Mouse (Mus musculus): ENCODE results near the gene Pgls.

The Pgls gene

GRCm38 (mm10) chr8:71591471-71592373 is at the start of gene Pgls:
Pgls (plus strand) TSS chr8:71592176.
- peak; percentile 96 to 98 for DNase-seq

GRCm38 (mm10) chr8:71542632-71543343 is 49.2 kb upstream of the Pgls start, which contains the start of gene Mvb12a:
Mvb12a (plus strand) TSS chr8:71542922.
- peak; percentile 99 for DNase-seq

GRCm38 (mm10) chr8:71543755-71544154 is 48.2 kb upstream of the Pgls start:
- peak in 1 of 2 experiments; percentile 43 for DNase-seq

- no peak for DNase-seq
These were observed 46.9 kb upstream of the Pgls start for GRCm38 (mm10) chr8:71545053-71545452.

GRCm38 (mm10) chr8:71547590-71547989 is 44.4 kb upstream of the Pgls start:
- no peak for DNase-seq

GRCm38 (mm10) chr8:71550754-71551153 is 41.2 kb upstream of the Pgls start:
- no peak for DNase-seq

GRCm38 (mm10) chr8:71552770-71553169 is 39.2 kb upstream of the Pgls start:
- DNase-seq = peak in 1 of 2 experiments; percentile 55

GRCm38 (mm10) chr8:71554001-71554400 is 38.0 kb upstream of the Pgls start:
- no peak for DNase-seq

- DNase-seq = no peak
These were observed 37.3 kb upstream of the Pgls start for GRCm38 (mm10) chr8:71554644-71555043.

- DNase-seq = no peak
These were observed 33.7 kb upstream of the Pgls start, which contains the start of gene Tmem221 for GRCm38 (mm10) chr8:71558071-71558957. Tmem221 (minus strand) TSS chr8:71558871.

- peak; percentile 90 to 91 for DNase-seq
These were observed 32.9 kb upstream of the Pgls start for GRCm38 (mm10) chr8:71558958-71559690.

GRCm38 (mm10) chr8:71560071-71560470 is 31.9 kb upstream of the Pgls start:
- DNase-seq = no peak

GRCm38 (mm10) chr8:71560765-71561164 is 31.2 kb upstream of the Pgls start:
- no peak for DNase-seq

- DNase-seq = peak; percentile 69
These were observed 30.6 kb upstream of the Pgls start for GRCm38 (mm10) chr8:71561401-71561800.

- DNase-seq = peak; percentile 88 to 89
These were observed 29.2 kb upstream of the Pgls start for GRCm38 (mm10) chr8:71562751-71563150.

- no peak for DNase-seq
These were observed 28.0 kb upstream of the Pgls start for GRCm38 (mm10) chr8:71563992-71564391.

- DNase-seq = no peak
These were observed 25.5 kb upstream of the Pgls start, which contains the start of gene Nxnl1 for GRCm38 (mm10) chr8:71566501-71566900. Nxnl1 (minus strand) TSS chr8:71566601.

- no peak for DNase-seq
These were observed 24.4 kb upstream of the Pgls start for GRCm38 (mm10) chr8:71567587-71567986.

GRCm38 (mm10) chr8:71568387-71568937 is 23.5 kb upstream of the Pgls start, which contains the start of gene Slc27a1:
Slc27a1 (plus strand) TSS chr8:71568882.
- DNase-seq = peak; percentile 91 to 96

GRCm38 (mm10) chr8:71568941-71569340 is 23.0 kb upstream of the Pgls start:
- DNase-seq = no peak
